Mouse (Mus musculus) lung, adult 10 weeks (tissue): ENCODE measurements around the gene Pxdn. TPM values are rescaled to one million over a fixed set of nuclear protein-coding genes. Genes with fewer than 3 reads are reported as not detected.

Source experiments
- polyA plus RNA-seq: library from polyadenylated mRNA; stranded (reverse); fragments of 350-450 nt; fragmentation: Illumina TruSeq; extraction: RNeasy Lipid Tissue Mini Kit (QIAGEN cat#74804); gene quantifications from one replicate; pipeline ENCODE4 v1.2.3, GENCODE M21; 2014; ENCODE audit warnings: low read depth, low replicate concordance; ENCODE audit not compliant: insufficient read depth

Pxdn gene
- polyA plus RNA-seq: 28.4 TPM

GRCm38 (mm10) chr12:29937308-29937707, at the start of gene Pxdn:
TSS of gene Pxdn (plus strand) at chr12:29937608.

Other genes with a start within 250 kb of the Pxdn start
- gene Tpo, start 195.0 kb downstream of the Pxdn start, polyA plus RNA-seq: not detected